Mouse (Mus musculus) midbrain, embryonic 15.5 days (tissue): ENCODE data around the gene H2-T24. TPM values are rescaled to one million over a fixed set of nuclear protein-coding genes. Genes with fewer than 3 reads are reported as not detected.

Experiments
- ATAC-seq: fragments of 200-750 bp; cut with Nextera tagmentation; replicated peaks from 2 replicates; pipeline ENCODE4 v1.8.0; 2017; ENCODE audit warnings: moderate TSS enrichment
- H3K27ac ChIP-seq: fragments of 300-500 bp; sonication (generic); 2 replicates; pipeline ENCODE4 v1.5.1; 2015; ENCODE audit warnings: mild to moderate bottlenecking, inconsistent platforms
- H3K27me3 ChIP-seq: fragments of 300-500 bp; sonication (generic); replicated peaks from 2 replicates; pipeline ENCODE4 v1.6.1; 2015; ENCODE audit warnings: inconsistent platforms
- H3K36me3 ChIP-seq: fragments of 300-500 bp; sonication (generic); replicated peaks from 2 replicates; pipeline ENCODE4 v1.6.1; 2015; ENCODE audit warnings: inconsistent platforms
- H3K4me1 ChIP-seq: fragments of 300-500 bp; sonication (generic); 2 replicates; pipeline ENCODE4 v1.6.1; 2015; ENCODE audit warnings: inconsistent platforms
- H3K4me2 ChIP-seq: fragments of 300-500 bp; sonication (generic); 2 replicates; pipeline ENCODE4 v1.6.1; 2015; ENCODE audit warnings: inconsistent platforms, mild to moderate bottlenecking, moderate library complexity
- H3K4me3 ChIP-seq: fragments of 300-500 bp; sonication (generic); 2 replicates; pipeline ENCODE4 v1.5.1; 2015; ENCODE audit warnings: mild to moderate bottlenecking, inconsistent platforms
- H3K9ac ChIP-seq: fragments of 300-500 bp; sonication (generic); 2 replicates; pipeline ENCODE4 v1.6.1; 2015; ENCODE audit warnings: mild to moderate bottlenecking, inconsistent platforms
- H3K9me3 ChIP-seq: fragments of 300-500 bp; sonication (generic); 2 replicates; pipeline ENCODE4 v1.6.1; 2016; ENCODE audit warnings: inconsistent platforms
- WGBS: fragments of 180-500 bp; shearing (Covaris S2); methylation state at CpG from one replicate; pipeline ENCODE4 v1.1.7; 2015; ENCODE audit warnings: mixed read lengths; 5-methylcytosine and 5-hydroxymethylcytosine counted together
- microRNA counts: library from miRNA; unstranded; fragments of <30 nt; microRNA quantifications from one replicate; lab custom pipeline; 2016
- microRNA-seq: library from miRNA; unstranded; fragments of <30 nt; microRNA quantifications from one replicate; pipeline ENCODE4, GENCODE M21; 2016
- polyA plus RNA-seq: library from polyadenylated mRNA; unstranded; fragments of >200 nt; fragmentation: Nextera tagmentation; extraction: Ambion mirVana; gene quantifications from 2 replicates; pipeline ENCODE4 v1.2.1, GENCODE M21; 2015

Gene H2-T24
- polyA plus RNA-seq, 1 experiment from 2014 or later: 10.0 TPM

GRCm38 (mm10) chr17:35967621-35968020, 52.7 kb downstream of the H2-T24 start:
- H3K4me1 ChIP-seq: peaks cover 26% of the 10 kb centered on the region
- no peak overlapping the region for H3K4me2 ChIP-seq
- no peaks in the 10 kb centered on the region for H3K9me3 ChIP-seq
- no peak overlapping the region for H3K9ac ChIP-seq
- WGBS: 96% methylated on average over 2 of the region's 2 CpGs
- peaks cover 23% of the 10 kb centered on the region for H3K36me3 ChIP-seq
- no peak for ATAC-seq
- H3K4me3 ChIP-seq: no peak overlapping the region
- no peak overlapping the region for H3K27ac ChIP-seq
- no peaks in the 10 kb centered on the region for H3K27me3 ChIP-seq

- Histone ChIP-seq H3K27ac (no peak overlapping the region), H3K9ac (no peak overlapping the region), H3K36me3 (peaks cover 55% of the 10 kb centered on the region), H3K9me3 (no peaks in the 10 kb centered on the region), H3K4me3 (no peak overlapping the region), H3K27me3 (no peaks in the 10 kb centered on the region), H3K4me1 (peaks cover 11% of the 10 kb centered on the region), H3K4me2 (no peak overlapping the region)
- 89% methylated on average over 10 of the region's 10 CpGs for WGBS
- ATAC-seq: no peak
These were observed 57.1 kb downstream of the H2-T24 start for GRCm38 (mm10) chr17:35963279-35963678.

- no peak for ATAC-seq
- Histone ChIP-seq H3K9me3 (no peaks in the 10 kb centered on the region), H3K36me3 (peaks cover 67% of the 10 kb centered on the region), H3K4me1 (no peaks in the 10 kb centered on the region), H3K27me3 (no peaks in the 10 kb centered on the region), H3K27ac (no peak overlapping the region), H3K4me2 (no peak overlapping the region), H3K9ac (no peak overlapping the region), H3K4me3 (no peak overlapping the region)
- 96% methylated on average over 15 of the region's 15 CpGs for WGBS
These were observed 61.7 kb downstream of the H2-T24 start for GRCm38 (mm10) chr17:35958533-35959223.

MicroRNA genes within 50 kb of the gene (microRNA counts, 519-probe panel; counts per million panel counts)
- 1,926 counts per million, percentile 14 among the panel's probes with 10 or more counts for microRNA mmu-miR-877 (lab: Ali Mortazavi, UCI)

Small RNAs within 50 kb of the gene (microRNA-seq; reads per million reads assigned to microRNA genes)
- gene Mir877: 80.7 reads per million, percentile 52 among the genes with 10 or more reads in this experiment

Other genes with a start within 250 kb of the H2-T24 start
- 9.7 and 9.9 TPM in 2 replicates for gene Ier3, start 198.9 kb downstream of the H2-T24 start, polyA plus RNA-seq
- 86.8 and 98.0 TPM in 2 replicates for gene Flot1, start 197.3 kb downstream of the H2-T24 start, polyA plus RNA-seq
- gene Tubb5, start 182.3 kb downstream of the H2-T24 start, polyA plus RNA-seq: 1,854 and 1,858 TPM in 2 replicates
- 9.0 and 10.7 TPM in 2 replicates for gene Mdc1, start 179.0 kb downstream of the H2-T24 start, polyA plus RNA-seq
- 18.6 and 18.9 TPM in 2 replicates for gene Nrm, start 159.2 kb downstream of the H2-T24 start, polyA plus RNA-seq
- 20.3 and 23.3 TPM in 2 replicates for gene Ppp1r18, start 155.0 kb downstream of the H2-T24 start, polyA plus RNA-seq
- gene Dhx16, start 140.7 kb downstream of the H2-T24 start, polyA plus RNA-seq: 36.3 and 40.4 TPM in 2 replicates
- gene 2310061I04Rik, start 123.1 kb downstream of the H2-T24 start, polyA plus RNA-seq: 68.2 and 72.8 TPM in 2 replicates
- gene Atat1, start 110.5 kb downstream of the H2-T24 start, polyA plus RNA-seq: 482 and 507 TPM in 2 replicates
- gene Mrps18b, start 104.2 kb downstream of the H2-T24 start, polyA plus RNA-seq: 49.3 and 54.2 TPM in 2 replicates
- 47.1 and 47.8 TPM in 2 replicates for gene Ppp1r10, start 104.1 kb downstream of the H2-T24 start, polyA plus RNA-seq
- gene Abcf1, start 50.8 kb downstream of the H2-T24 start, polyA plus RNA-seq: 89.3 and 92.1 TPM in 2 replicates
- 62.6 and 64.8 TPM in 2 replicates for gene Gnl1, start 40.7 kb downstream of the H2-T24 start, polyA plus RNA-seq
- gene Prr3, start 40.3 kb downstream of the H2-T24 start, polyA plus RNA-seq: 99.3 and 102 TPM in 2 replicates
- 5.5 and 6.6 TPM in 2 replicates for gene H2-T23, start 12.3 kb upstream of the H2-T24 start, polyA plus RNA-seq
- gene H2-T22, start 22.2 kb upstream of the H2-T24 start, polyA plus RNA-seq: 6.0 and 7.2 TPM in 2 replicates
- gene Gm6034, start 22.4 kb upstream of the H2-T24 start, polyA plus RNA-seq: not detected in 2 replicates
- gene Gm11127, start 37.8 kb upstream of the H2-T24 start, polyA plus RNA-seq: not detected in 2 replicates
- not detected in 2 replicates for gene Gm19684, start 101.1 kb upstream of the H2-T24 start, polyA plus RNA-seq
- gene Gm7030, start 108.9 kb upstream of the H2-T24 start, polyA plus RNA-seq: not detected in 2 replicates
- not detected in 2 replicates for gene Gm8909, start 148.0 kb upstream of the H2-T24 start, polyA plus RNA-seq
- gene H2-T3, start 169.7 kb upstream of the H2-T24 start, polyA plus RNA-seq: 0.14 TPM in 1 of 2 replicates, not detected in the other
- 124 and 138 TPM in 2 replicates for gene Rpp21, start 237.5 kb upstream of the H2-T24 start, polyA plus RNA-seq